Mouse (Mus musculus) MEL-GATA-1-ER (cell line): Measurements from ENCODE around the gene Capn2.

Experiments used
- DNase-seq: peaks from one replicate; pipeline ENCODE4 v3.0.0-alpha.2; 2012; ENCODE audit warnings: low read depth; ENCODE audit errors: extremely low read depth

Gene Capn2

DNA sequence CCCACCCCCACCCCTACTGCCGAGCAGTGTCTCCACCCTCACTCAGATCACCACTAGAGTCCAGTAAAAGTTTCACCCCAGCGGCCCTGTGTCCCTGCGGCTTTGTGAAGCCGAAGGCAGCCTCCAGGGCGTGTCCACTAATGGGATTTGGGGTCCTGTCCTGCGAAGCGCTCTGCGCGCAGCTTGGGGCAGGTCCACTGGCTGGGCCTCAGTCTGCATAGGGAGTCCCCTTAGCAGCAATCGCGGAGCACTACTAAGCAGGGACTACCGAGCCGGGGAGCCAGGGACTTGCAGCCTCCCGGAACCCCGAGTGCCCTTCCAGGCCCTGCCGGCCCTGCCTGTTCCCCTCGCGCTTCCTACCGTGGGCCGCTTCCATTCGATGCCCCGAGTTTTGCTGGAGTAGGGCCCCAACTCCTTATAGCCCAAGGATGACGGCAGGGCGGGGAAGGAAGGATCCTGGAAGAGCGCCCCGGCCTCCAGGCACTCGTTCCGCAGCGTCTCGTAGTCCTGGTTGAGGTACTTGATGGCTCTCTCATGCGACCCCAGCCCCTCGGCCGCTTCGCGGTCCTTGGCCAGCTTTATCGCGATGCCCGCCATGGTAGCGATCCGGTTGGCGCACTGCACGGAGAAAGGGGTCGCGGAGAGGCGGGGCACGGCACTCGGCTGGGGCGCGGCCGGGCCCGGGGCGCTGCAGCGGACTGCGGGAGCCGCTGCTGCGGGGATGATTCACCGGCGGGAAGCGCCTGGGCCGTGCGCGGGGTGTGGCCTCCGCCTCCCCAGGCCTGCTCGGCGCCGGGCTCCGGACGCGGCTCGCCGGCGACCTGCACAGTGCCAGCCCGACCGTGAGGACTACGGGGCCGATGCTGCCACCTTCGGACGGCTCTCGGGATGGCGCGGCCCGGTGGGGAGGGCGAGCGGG, at the start of gene Capn2:
Gene Capn2, minus strand, starts transcription at position 851 of the 919 bp plus-strand sequence.
- DNase-seq = no peak

DNA sequence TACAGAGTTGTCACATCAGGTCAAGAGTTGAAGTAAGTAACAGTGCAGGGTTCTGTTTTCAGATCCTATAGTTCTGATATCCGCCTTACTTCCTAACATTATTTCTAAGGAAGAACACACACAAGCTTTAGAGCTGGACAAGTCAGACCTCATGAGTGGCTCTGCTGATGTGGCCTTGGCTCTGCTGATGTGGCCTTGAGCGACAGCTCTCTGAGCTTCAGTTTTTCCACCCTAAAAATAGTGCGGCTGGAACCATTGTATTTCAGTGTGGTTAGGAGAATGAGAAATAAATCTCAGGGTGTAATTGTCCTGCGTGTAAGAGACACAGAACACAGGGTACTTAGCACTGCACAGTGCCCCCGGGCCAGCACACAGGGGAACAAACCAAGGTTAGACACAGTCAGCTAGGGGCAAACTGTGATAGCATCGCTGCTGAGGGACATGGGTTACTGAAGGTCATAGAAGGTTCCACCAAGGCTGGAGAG, 48.0 kb upstream of the Capn2 start:
- DNase-seq = no peak

DNA sequence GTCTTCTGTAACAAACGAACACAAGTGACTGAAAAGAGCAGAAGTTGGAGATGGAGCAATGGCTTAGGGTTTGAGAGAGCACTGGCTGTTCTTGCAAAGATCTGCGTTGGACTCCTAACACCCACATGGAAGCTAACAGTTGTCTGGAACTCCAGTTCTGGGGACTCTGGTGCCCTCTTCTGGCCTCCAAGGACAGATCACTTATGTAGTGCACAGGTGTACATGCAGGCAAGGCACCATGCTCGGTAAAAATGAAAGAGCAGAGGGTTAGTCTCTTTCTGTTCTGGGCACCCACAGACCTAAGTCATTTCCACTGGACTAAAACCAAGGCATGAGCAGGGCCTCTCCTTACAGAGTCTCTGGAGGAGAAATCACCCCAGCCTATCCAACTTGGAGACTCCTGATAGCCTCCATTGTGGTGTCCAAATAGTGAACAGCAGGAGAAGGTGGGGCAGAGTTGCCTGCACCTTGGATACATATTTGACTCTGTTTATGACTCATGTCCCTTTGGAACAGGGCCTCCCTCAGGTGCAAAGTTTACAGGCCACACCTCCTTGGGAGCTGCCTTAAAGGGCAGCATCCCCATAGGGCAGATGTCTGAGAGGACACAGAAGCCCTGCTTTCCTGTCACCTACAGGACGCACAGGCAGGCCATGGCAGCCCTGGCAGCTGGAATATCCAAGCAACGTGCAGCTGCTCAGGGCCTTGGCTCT, 47.2 kb upstream of the Capn2 start, which contains the start of gene Capn8:
Gene Capn8, plus strand, starts transcription at position 600 of the 713 bp plus-strand sequence.
- peak; percentile 49 for DNase-seq

DNA sequence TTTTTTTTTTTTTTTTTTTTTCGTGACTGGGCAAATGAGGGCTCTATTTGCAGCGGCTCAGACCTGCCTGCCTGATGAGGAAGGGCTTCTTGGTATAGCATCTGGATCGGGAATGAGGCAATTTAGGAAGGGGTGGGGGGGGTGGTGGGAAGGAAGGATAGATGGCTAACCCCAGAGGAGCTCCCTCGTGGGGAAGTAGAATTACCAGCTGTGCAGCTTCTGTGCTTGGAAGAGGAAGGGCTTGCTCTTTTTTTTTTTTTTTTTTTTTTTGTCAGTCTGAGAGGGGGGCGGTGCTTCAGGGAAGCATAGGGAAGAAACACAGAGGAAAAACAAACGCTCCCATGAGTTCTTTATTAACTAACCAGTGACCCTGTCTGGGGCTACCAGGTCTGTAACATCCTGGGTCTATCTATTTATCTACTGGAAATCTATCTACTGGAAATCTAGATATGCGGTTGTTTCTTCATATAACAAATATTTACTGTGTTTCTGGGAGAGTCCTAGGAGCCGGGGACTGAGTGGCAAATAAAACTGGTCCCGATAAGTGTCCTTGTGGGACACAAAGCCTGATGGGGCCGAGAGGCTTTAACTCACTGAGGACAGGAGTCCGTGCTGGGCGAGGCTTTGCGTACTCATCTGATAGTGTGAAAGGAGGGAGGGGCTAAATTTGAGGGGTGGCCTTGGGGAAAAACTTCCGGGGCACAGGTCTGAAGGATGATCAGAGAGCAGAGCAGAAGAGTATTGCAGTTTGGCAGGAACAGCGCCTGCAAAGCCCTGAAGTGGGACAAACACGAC, 45.4 kb upstream of the Capn2 start:
- DNase-seq = peak; percentile 47

DNA sequence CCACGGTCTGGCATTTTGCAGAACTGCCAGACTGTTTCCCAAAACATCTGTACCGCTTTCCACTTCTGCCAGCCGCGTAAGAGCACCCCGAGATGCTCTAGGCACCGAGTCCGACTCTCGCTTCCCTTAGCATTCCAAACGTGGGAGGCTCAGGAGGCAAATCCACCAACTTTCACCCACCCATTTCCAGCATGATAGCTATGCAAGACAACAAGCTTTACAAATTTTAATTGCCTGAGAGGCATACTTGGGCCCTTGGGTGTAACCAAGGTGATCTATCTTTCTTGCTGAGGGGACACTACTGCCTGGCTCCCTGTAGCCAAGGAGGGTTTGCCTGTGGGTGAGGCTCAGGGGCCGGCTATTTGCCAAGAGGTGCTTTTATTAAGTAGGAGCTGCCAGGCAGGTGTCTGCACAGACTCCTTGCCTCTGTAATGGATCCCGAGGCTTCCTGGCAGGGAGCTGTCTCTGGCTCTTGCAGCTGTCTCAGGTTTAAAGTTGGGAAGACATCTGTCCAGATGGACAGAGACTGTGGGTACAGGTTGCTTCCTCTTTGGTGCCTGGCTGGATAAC, 44.6 kb upstream of the Capn2 start:
- no peak for DNase-seq

DNA sequence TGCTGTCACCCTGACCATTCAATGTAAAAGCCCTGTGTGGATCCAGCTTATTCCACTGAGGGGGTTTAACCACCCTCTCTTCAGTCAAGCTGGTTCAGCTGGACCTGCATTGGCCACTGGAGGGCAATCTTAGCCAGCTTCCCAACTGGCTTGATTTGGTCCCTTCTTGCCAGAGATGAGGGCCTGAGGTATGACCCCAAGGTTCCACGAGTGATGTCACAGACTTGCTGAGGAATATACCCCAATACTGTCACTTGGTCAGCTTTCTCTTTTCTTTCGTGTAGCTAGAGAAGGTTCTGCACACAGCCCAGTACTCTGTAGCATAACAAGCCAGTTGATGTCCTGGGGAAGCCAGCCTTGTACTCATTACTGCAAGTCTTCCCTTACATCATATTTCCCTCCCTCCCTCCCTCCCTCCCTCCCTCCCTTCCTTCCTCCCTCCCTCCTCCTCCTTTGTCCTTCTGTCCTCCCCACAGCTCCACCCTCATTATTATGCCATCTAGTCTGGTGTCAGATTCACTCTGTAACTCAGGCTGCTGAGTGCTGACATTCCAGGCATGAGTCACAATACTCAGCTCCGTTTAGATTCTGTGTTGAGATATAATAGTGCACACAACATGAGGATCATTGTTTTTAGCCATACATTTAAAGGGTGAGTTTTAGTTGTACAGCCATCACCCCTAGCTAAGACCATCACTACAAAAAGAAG, 43.1 kb upstream of the Capn2 start:
- DNase-seq = peak; percentile 56

DNA sequence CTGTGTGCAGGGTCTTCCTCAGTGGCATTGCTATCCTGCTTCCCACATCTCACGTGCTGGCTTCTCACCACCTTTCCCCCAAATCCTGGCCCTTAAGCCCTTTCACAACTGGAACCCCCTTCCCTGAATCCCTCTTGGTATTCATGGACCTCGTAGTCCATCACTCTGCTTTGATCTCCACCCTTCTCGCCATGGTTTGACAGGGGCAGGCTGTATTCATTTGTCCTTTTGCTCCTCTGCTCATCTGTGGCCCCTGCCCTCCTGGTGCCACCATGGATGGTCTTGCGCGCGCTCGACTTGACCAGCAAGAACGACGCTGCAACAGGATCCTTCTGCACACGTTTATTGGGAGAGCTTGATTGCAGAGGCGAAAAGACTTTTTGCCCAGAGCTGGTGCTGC, 42.1 kb upstream of the Capn2 start:
- no peak for DNase-seq

DNA sequence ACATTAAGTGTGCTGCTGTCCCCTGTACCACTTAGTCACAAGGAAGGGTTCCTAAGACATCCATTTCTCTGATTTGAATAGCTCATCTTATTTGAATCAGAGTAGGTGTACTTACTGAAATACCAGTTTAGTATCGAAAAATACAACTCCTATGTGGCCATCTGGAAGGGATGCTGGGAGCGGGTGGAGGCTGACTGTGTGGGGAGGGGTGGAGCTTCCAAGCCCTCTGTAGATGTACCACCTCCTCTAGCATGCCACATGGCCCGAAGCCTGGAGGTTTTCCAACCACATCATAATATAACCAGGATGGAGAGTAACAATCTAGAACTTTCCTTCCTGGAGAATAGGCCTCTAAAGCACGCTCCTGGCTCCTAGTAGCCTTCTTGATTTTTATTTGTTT, 40.9 kb upstream of the Capn2 start:
- no peak for DNase-seq

DNA sequence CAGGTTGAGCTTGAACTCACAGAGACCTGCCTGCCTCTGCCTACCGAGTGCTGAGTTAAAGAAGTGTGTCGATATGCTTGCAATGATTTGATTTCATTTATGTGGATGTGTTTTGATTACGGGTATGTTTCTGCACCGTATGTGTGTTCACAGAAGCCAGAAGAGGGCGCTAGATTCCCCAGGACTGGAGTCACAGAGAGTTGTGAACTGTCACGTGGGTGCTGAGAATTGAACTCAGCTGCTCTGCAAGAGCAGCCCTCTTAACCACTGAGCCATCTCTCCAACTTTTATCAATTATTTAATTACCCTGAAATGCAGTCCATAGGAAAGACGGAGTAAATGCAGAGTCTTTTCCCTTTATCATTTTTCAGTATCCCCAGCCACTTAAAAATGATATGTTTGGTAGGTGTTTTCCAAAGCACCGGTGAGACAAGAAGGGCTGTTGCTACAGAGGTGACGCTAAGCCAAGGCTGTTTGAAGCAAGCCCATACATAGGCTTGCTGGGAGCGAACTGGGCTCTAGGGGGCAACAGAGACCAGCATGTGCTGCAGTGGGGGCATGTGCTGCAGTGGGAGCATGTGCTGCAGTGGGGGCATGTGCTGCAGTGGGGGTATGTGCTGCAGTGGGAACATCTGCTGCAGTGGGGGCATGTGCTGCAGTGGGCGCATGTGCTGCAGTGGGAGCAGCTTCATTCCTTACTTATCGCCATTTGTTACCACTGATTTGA, 36.4 kb upstream of the Capn2 start:
- no peak for DNase-seq

DNA sequence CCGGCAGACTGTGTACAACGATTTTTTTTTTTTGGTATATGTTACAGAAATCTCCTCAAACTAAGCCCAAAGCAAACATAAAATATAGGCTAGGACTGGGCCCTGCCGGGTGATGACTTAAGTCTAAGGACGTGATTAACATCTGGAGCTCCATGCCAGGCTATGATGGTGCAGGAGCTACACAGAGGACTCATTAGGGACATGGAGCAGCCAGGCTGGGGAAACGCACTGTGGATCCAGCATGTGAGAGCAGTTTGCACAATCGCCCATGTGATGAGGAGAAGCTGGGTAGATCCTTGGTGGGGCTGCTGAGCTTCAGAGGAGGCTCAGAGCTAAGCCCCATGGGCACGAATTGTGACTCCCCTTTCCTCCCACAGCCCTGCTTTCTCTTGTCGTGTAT, 33.4 kb upstream of the Capn2 start:
- no peak for DNase-seq

DNA sequence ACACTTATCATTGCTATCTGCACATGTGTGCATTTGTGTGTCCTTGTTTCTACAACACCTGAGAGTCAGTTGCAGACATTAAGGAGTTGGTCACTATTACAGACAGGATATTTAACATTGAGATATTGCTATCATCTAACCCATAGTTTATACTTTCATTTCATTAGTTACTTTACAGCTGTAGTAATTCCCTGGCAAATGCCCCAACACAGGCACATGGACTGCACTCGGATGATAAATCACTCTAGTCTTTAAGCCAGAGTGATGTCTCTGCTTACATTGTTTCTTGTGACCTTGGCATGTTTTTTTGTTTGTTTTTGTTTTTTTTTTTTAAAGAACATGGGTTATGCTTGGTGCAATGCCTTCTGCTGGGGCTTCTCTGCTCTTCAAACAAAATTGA, 26.5 kb upstream of the Capn2 start:
- DNase-seq = no peak

DNA sequence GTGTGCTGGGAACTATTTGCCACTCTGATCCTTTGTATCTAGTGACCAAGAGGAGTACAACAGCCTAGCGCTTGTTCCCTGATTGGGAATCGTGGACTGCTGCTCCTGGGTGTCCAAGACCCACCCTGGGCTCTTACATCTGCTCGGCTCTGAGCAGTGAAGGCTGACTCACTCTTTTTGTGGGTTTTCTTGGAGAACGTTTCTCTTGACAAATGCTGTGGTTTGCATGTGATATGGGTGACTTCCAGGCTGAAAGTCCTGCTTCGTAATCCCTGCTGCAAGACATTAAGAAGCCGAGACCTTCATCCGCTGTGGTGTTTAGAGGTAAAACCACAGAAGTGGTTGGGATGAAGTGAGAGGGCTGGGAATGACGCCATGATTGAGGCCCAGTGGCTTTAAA, 25.7 kb upstream of the Capn2 start:
- DNase-seq = no peak

DNA sequence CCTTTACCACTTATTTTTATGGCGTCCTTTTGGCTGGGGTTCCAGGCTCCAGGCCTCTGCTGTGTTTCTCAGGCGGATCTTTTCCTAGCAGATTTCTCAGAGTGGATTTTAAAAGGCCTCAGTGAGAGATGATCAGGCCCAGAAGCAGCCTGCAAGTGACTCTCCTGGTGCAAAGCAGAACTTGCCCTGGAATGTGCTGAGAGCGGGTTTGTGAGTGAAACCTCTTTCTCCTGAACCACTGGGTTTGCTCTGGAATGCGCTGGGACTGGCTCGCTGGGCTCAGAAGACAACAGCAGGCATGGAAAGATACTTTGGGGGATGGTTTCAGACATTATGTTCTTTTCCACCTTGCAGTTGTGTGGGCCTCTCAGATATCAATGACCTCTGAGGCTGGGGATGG, 24.7 kb upstream of the Capn2 start:
- no peak for DNase-seq

DNA sequence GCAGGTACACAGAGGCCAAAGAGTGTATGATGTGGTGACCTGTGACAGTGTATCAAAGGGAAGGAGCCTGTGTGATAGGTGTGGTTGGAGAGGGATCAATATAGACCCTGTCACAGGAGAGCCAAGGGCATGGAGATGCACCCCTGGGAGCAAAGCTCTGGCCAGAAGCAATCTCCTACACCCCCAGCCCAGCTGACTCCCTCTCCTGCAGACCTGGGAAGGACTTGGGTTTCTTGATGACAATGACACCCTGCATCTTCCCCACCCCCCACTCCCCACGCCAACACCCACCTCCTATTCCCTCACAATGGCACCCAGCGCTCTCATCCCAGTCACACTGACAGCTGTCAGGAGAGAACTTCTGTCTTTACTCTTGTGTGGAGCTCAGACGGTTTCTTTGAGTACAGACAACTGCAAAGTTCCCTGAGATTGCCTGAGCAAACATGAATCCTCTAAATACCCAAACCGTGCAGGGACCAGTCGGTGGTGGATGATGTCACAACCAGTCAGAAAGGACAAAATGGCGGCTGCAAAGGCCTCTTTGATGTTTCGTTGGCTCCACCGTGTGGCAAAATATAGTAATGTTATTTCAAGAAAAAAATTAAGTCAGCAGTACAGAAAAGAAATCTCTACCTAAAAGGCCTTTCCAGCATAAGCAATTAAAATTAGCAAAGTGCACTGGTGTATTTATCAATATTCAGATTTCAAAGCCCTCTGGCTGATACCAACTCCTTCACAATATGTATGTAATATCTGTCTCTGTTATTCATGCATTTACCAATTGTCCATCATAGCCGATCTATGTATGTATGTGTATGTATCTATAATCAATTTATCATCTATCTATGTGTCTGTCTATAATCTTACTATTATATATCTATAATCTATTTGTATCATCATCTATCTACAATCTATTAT, 21.9 kb upstream of the Capn2 start:
- peak; percentile 76 for DNase-seq

DNA sequence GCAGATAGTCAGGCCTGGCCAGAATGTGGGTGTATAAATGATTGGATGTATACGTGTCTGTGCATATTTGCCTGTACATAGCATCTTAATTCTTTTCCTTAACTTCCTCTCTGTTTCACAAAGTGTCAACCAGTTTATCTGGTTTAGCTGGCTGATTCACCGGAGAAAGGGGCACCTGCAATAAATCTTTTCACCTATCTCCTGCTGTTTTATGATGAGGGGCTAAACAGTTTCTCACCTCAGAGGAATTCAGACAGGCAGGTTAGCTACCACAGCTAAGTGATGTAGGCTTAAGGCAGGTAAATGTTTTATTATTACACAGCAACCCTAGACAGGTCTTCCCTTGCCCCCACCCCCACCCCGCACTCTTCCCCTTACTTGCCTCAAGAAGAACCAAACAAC, 17.7 kb upstream of the Capn2 start:
- no peak for DNase-seq

DNA sequence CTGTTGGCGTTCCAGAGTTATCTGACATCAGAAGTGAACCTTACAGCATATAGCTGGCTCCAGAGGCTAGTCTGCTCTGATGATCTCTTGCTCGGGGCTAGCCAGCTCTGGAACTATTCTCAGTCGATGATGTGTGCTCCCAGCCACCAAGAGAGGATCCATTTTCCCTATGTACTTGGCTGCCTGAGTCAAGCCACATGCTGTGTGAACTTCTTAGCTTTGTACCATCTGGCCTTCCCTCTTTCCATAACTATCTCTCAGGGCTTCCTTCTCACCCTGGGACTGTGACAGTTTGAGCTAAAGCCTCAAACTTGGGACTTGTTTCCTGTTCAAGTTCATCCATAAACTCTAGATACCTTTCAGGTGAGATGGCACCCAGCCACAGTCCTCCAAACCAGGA, 16.2 kb upstream of the Capn2 start:
- DNase-seq = no peak

DNA sequence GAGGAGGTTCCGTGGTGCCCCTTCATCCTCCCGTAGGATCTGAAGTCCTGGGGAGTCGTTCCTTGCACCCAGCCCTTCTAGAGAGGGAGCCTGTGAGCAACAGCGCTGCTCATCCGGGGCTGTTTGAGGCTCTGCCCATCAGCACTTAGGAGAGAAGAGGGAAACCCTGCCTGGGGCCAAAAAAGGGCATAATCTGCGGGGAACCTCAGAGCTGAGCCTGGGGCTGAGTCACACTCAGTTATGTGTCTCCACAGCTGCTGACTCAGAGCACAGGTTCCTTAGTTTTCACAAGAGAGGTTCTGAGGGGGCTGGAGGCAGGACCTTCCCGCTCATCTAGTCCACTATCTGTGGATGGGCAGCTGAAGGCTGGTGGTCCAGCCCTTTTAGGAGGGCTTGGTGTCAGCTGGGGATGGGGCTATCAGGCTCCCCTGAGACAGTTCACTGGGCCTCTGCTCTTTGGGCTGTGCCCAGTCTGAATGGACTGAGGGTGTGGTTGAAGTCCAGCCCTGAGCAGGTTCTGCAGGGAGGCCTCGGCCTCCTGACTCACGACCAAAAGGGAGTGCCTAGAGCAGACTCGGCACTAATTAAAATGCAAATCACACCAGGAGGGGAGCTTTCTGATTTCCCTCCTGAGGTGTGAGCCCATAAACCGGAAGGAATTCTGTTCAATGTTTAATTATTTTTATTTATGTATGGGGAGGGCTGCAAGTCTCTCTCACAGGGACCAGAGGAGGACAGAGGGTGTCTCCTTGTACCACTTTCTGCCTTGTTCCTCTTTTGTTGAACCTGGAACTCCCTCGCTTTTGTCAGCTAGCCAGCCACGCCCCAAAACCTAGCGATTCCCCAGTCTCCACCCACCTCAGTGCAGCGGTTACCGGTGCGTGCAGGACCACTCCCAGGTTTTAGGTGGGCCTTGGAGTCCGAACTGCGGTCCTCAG, 10.8 kb upstream of the Capn2 start:
- DNase-seq = peak; percentile 78

DNA sequence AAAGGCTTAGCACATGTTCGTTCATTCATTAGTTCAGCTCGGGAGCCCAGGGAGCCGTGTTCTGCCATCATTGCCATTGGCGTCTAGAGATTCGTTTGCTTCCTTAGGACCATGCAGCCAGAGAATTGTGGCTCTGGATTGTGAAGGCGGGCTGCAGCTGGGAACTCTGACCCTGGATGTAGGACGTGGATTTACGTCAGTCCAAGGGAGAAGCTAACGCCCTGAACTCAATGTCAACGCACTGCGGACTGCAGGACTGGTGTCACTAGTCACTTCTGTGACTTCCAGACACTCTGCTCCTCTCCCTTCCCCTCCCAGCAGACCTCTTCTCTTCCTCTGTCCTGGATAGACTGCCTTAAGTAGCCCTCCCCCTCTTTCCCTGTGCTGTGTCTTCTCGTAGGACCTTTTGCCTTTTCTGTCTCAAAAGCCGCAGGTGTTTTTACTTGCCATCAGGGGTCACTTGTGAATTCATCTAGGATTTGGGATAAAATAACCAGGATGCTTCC, 9.9 kb upstream of the Capn2 start:
- DNase-seq = no peak
